Mouse (Mus musculus): ENCODE measurements around the gene Mybpc3.

- TF ChIP-seq POLR2A (IDR thresholded peaks at IDR 0.05; ENCODE audit: insufficient read depth, low read length) (no peak), EP300 (IDR thresholded peaks at IDR 0.05; ENCODE audit: insufficient read depth, low read depth, low read length) (no peak), CTCF (IDR thresholded peaks at IDR 0.05; ENCODE audit: low read depth, low read length) (no peak)
These were observed 39.5 kb upstream of the Mybpc3 start for GRCm38 (mm10) chr2:91078314-91079025.
